Mouse (Mus musculus) granulocyte monocyte progenitor cell, adult 5-6 weeks (primary cell): Measurements from ENCODE around the gene Padi6. TPM values are rescaled to one million over a fixed set of nuclear protein-coding genes. Genes with fewer than 3 reads are reported as not detected.

Experiments used
- ATAC-seq: replicated peaks from 2 replicates; pipeline ENCODE4 v1.8.0; 2016; ENCODE audit warnings: mild to moderate bottlenecking, moderate TSS enrichment, inconsistent platforms; ENCODE audit not compliant: poor library complexity, severe bottlenecking
- total RNA-seq, 2 experiments: library from RNA; stranded (forward) in 1 of 2; stranded (reverse) in 1 of 2; fragments of 200-712, 200-1000 nt in 1 of 2; fragments of >200 nt in 1 of 2; fragmentation: Nextera tagmentation in 1 of 2; gene quantifications; 2 replicates each; pipeline ENCODE4 v1.2.3; 2014 to 2017

Padi6 gene
- total RNA-seq, 2 experiments from 2014 or later = not detected

DNA sequence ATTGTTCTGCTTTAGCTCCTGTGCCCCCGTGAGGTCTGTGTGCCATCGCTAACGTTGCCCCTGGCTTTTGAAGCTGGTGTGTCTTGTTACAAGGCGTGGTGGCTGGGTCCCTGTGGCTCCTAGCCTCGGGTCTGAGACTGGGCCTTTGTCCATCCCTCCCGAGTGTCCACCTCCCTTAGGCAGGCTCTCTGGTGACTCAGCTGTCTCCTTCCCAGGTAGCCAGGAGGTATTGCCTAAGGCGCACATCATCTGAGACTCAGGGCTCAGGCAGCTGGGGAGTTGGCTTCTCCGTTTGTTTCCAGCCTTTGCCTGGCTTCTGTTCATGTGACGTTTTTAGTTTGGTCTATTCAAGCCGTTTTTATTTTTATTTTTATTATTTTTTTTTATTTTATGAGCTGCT lies 31.7 kb downstream of the Padi6 start:
- no peak for ATAC-seq

DNA sequence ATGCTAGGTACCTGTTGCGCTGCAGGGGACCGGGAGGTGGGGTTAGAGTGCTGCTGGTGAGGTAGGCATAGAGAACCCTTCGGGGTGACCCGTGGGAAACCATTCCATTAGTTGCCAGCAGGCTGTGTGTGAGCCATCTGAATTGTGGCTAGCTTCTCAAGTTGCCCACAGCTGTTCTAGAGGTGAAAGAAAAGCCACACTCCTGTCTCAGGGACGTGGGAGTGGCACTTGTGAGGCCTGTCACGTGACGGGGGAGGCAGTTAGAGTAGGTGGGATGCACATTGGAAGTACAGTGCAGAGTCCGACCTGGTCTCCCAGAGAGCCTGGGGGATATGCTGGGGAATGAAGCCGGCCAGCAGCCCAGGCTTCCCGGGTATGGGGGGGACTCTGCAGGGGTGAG lies 32.8 kb downstream of the Padi6 start:
- no peak for ATAC-seq

DNA sequence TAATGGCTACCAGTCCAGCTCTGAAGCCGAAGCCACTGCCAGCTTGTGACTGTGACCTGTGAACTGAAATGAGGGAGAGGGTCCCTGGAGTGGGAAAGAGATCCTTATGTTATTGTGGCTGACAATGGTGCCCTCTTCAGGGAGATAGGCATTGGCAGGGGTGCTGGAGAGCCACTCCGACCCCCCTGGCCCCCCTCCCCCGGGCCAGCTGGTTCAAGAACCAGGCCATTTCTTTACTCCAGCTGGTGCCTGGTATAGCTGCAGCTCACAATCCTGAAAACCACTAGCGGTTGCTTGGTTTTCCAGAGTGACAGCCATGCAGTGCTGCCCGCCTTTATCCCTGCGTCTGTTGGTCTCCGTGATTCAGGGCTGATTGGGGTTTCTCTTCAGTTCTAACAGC lies 33.3 kb downstream of the Padi6 start:
- no peak for ATAC-seq

- no peak for ATAC-seq
These were observed 34.0 kb downstream of the Padi6 start for GRCm38 (mm10) chr4:140708297-140708927.

GRCm38 (mm10) chr4:140707615-140708014 lies 34.8 kb downstream of the Padi6 start:
- no peak for ATAC-seq

DNA sequence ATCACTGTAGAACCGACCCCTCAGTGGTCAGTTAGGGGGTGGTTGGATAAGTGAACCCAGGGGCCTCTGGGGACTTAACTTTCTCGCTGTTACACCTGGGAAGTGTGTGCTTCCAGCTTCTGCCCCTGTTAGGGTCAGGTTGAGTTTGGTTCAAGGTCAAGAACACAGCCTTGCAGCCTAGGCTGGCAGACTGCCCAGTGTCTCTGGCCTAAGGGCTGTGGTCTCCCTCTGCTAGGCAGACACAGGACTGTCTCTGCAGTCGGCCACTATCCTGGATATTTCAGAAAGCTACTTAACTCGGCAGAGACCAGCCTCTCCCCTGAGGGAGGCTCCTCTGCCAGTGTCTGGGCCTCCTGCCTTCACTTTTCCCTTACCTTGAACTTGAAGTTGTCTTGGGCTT lies 38.3 kb downstream of the Padi6 start:
- ATAC-seq = no peak

- no peak for ATAC-seq
These were observed 38.8 kb downstream of the Padi6 start for GRCm38 (mm10) chr4:140703636-140704035.

DNA sequence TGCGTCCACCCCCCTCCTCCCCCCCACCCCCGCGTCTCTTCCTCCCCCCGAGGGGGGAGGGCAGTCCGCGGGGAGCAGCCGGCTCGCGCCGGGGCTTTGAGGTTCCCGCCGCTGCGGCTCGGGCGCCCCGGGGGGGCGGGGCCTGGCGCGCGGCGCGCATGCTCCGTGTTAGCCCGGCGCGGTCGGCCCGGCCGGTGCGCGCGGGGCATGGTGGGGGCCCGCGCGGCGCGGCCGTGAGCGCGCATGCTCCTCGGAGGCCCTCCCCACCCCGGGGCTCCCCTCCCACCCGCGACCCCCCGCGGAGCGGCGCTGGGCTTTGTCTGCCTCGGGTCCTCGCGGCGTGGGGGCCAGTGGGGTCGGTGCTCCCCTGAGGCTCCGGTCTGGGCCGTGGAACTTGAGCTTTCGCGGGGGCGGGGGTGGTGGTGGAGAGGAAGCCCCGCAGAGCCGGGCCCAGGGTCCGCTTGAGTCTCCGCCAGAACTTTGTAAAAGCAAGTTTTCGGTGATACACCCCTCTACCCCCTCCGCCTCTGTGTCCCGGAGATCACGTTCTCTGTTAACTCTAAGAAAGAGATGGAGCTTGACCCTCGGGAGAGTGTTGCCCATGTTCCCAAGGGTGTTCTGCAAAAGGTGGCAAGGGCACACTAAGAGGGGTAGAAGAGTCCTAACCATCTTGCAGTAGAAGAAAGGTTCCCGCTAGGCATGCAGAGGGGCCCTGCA lies 39.7 kb downstream of the Padi6 start:
- peak; percentile 20 for ATAC-seq

- ATAC-seq = peak; percentile 13
These were observed 40.5 kb downstream of the Padi6 start for GRCm38 (mm10) chr4:140701716-140702561.

GRCm38 (mm10) chr4:140701049-140701715 lies 41.3 kb downstream of the Padi6 start:
- peak; percentile 36 for ATAC-seq

- 0 out of 2 replicates have a peak, but pooled peaks have one; percentile 2 for ATAC-seq
These were observed 42.0 kb downstream of the Padi6 start, which contains the start of gene Rcc2 for GRCm38 (mm10) chr4:140700269-140701018. Gene Rcc2, plus strand, starts transcription at chr4:140700541.

DNA sequence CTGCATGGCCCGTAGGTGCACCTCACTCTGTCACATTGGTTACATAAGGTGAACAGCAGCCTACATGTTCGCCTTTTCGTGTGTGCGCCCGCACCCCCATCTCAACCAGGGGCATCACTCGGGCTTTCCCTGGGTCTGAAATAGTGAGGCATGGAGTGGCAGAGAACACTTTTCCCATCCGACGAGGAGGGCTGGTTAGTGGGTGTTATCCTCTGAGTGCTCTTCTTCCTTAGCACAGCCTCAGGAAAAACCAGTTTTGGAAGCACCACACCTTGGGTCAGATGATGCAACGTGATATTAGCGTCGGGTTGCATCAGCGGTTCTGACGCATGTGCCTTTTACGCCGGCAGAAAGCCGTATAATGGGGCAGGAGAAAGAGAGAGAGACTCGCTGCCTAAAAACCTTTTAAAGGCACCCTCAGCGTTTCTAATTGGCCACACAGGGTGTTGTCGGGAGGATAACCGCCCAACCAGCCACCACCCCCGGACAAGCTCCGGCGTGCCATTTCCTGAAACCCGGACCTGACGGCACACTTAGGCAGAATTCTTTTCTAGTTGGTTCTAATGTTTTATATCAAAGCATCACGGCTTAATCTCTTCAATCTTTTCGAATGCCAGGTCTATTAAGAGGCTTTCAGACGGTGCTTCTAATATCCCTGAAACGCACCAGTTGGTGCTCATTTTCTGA lies 42.9 kb downstream of the Padi6 start:
- ATAC-seq = peak; percentile 63

- no peak for ATAC-seq
These were observed 46.5 kb downstream of the Padi6 start for GRCm38 (mm10) chr4:140695675-140696585.

DNA sequence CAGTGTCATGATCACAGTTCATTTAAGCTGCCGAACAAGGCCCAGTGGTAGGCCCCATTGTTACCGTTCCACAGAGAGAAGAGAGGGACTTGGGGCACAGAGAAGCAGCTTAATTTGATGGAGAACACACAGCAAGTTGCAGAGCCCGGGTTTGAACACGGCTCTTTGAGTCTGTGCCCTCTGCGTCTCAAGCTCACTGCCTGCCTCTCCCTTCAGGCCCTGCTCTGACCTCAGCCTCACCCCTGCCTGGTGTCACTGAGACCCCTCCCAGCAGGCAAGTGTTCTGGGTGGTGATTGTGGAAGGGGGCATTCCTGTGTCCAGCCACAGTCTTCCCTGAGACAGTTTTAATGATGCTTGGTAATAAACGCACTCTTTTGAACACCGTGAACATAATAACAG lies 47.3 kb downstream of the Padi6 start:
- ATAC-seq = no peak

GRCm38 (mm10) chr4:140694551-140695060 lies 47.8 kb downstream of the Padi6 start:
- ATAC-seq = no peak

- ATAC-seq = peak; percentile 41
These were observed 48.9 kb downstream of the Padi6 start for GRCm38 (mm10) chr4:140693513-140693912.

DNA sequence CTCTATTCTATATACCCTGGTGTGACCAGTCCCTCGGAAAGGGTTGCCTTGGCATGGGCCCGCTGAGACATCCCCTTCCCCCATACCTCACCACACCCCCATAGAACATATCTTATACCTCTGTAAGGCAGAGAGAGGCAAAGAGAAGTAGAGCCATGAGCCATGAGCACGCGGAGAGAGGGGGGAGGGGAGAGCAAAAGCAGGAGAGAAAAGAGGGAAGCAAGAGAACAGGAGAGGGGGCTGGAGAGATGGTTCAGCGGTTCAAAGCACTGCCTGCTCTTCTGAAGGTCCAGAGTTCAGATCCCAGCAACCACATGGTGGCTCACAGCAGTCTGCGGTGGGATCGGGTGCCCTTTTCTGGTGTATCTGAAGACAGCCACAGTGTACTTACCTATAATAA lies 51.0 kb downstream of the Padi6 start:
- no peak for ATAC-seq
